Mouse (Mus musculus) large intestine, adult 2 months (tissue): Measurements from ENCODE around the gene Mif4gd. TPM values are rescaled to one million over a fixed set of nuclear protein-coding genes. Genes with fewer than 3 reads are reported as not detected.

Experiments used
- DNase-seq: peaks from one replicate; pipeline ENCODE4 v3.0.0-alpha.2; 2012; ENCODE audit warnings: low read depth, low spot score
- WGBS: fragments of 180-500 bp; shearing (Covaris S2); methylation state at CpG from one replicate; pipeline ENCODE4 v1.1.7; 2018; 5-methylcytosine and 5-hydroxymethylcytosine counted together
- polyA plus RNA-seq: library from polyadenylated mRNA; depleted of rRNA; stranded (reverse); fragments of >200 nt; gene quantifications from 2 replicates; pipeline ENCODE4 v1.2.3, GENCODE M21; 2012; rRNA removed

The Mif4gd gene
- polyA plus RNA-seq, 1 experiment: 114 TPM

DNA sequence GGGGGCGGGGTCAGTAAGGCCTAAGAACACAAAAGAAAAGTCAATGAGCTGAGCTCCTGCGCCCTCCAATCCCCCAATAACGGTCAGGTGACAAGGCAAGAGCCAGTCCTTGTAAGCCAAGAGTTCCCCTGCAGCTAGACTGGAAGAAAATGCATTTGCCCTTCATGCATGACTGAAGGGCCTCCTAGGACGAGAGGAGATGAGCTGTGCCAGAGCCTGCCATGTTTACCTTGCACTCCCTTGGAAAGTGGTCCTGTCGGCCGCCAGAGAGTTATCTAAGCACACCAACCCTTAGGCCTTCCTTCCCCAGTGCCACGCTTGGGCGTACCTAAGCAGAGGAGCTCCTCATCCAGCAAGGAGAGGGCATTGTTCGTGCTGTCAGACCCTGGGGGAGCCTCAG is 24.8 kb downstream of the Mif4gd start:
- 87% methylated on average over 9 of the region's 9 CpGs for WGBS

DNA sequence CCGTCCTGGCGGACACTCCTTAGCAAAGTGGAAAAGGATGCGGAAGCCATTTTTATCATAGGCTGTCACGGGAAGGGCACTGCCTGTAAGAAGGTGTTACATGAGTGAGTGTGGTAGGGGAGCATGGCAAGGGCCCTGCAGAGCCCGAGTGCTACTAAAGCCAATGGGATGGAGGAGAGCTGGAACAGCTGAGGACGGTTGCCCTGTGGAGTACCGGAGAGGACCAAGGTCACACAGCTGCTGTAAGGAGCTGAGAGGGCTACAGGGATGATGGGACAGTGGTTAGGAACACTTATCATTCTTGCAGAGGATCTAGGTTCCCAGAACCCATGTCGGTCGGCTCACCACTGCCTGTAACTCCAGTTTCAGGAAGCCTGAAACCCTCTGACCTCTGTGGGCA is 26.4 kb downstream of the Mif4gd start:
- 90% methylated on average over 9 of the region's 9 CpGs for WGBS
- DNase-seq: no peak

More for the DNA sequence above, 24.8 kb downstream of the Mif4gd start:
- DNase-seq: no peak

DNA sequence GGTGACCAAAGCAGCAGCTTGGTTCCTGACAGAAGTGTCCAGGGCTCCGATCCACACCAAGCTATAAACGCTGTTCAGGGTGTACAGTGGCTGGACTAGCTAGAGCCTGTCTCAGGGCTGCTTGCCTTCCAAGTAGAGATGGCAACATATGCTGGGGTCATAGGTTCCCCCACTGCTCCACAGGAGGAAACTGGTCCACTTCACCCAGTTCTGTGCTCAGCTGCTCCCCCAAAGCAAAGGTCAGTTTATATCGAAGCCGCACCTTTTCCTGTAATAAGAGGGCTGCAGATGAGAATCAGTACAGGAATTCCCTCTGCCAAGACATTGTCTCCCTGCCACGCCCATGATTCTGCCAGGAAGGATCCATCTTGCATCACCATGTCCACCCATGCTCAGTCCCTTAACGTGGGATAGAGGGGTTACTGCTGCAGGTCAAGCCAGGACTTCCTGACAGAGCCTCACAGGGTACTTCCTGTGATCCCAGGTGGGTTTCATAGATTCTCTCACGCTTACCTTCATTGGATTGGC is 27.1 kb downstream of the Mif4gd start:
- DNase-seq: no peak
- WGBS: 41% methylated on average over 7 of the region's 7 CpGs

GRCm38 (mm10) chr11:115584376-115585073 is 28.2 kb downstream of the Mif4gd start:
- 89% methylated on average over 10 of the region's 10 CpGs for WGBS
- DNase-seq: no peak

DNA sequence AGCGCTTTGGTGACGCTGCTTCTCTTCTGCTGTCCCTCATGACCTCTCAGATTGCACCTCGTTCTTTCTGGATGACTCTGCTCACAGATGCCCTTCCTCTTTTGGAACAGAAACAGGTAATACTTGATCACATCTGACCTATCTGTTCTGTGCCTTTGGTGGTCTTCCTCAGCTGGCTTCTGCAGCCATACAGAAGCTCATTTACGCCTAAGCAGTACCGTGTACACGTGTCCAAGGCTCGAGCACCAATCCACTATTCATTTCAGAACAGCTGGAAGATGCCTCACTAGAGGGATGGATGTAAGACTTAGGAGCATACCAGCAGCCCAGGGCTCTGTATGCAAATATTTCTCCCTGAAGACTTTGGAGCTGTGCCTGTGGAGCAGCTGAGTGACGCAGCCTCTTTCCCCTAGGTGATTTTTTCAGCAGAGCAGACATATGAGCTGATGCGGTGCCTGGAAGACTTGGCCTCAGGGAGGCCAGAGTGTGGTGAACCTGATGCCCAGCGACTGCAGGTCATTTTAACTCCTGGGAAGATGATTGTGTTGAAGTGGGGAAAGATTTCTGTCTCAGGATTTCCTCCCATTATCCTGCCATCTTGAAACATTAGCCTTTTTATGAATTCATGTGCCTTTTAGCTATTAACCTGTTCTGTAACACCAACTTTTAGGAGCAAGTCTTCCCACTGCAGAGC is 29.7 kb downstream of the Mif4gd start:
- WGBS: 72% methylated on average over 10 of the region's 10 CpGs

GRCm38 (mm10) chr11:115579080-115579479 is 33.7 kb downstream of the Mif4gd start:
- no peak for DNase-seq

More for the DNA sequence above, 29.7 kb downstream of the Mif4gd start:
- no peak for DNase-seq

- no peak for DNase-seq
- WGBS: 8% methylated on average over 7 of the region's 7 CpGs
Measured at GRCm38 (mm10) chr11:115564961-115565360, 47.8 kb downstream of the Mif4gd start.

DNA sequence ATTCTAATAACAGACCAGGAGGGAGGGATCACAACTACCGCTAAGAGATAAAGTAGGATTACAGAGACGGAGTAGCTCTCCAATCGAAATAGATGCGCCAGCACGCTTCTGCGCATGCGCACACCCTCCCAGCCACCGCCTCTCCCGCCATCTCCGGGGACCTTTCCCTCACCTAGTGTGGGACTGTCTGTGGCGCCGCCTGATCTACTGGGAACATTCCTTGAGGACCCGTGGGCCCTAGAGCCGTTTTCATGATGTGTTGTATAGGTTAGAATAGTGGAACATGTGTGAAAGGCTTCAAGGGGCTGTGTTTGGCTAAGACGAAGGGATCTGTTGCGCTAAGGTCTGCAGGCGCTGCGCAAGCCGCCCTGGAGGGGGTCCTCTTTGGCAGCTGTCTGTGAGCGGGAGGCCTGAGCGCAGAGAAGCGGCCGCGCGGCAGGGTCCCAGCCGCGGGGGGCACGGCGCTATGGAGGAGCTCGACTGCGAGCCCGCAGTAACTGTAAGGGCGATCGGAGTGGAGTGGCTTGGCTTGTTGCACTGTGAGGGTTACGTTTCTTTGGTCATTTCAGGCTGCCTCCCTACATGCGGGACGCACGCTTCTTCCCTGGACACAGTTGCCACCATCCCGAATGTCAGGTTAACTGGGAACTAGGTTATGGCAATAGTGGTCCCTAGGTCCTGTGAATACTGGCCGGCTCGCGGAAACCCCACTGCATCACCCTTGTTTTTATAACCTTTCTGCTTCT is 48.5 kb downstream of the Mif4gd start, which contains the start of gene Nup85:
TSS of gene Nup85 (plus strand) at position 371 of the 746 bp plus-strand sequence.
- DNase-seq: peak; percentile 57
- WGBS: under 1% methylated on average over 42 of the region's 42 CpGs

- no peak for DNase-seq
Measured at GRCm38 (mm10) chr11:115563406-115563805, 49.4 kb downstream of the Mif4gd start.

More at GRCm38 (mm10) chr11:115563406-115563805, 49.4 kb downstream of the Mif4gd start:
- WGBS: 40% methylated on average over 4 of the region's 4 CpGs

Other genes with a start within 250 kb of the Mif4gd start
- gene Hid1, start 245.2 kb downstream of the Mif4gd start, polyA plus RNA-seq: 25.7 and 34.6 TPM in 2 replicates
- 4.0 and 4.2 TPM in 2 replicates for gene Cdr2l, start 231.1 kb downstream of the Mif4gd start, polyA plus RNA-seq
- gene Mrpl58, start 209.2 kb downstream of the Mif4gd start, polyA plus RNA-seq: 77.6 and 92.0 TPM in 2 replicates
- gene Atp5h, start 193.0 kb downstream of the Mif4gd start, polyA plus RNA-seq: 177 and 188 TPM in 2 replicates
- 24.2 and 29.0 TPM in 2 replicates for gene Kctd2, start 192.8 kb downstream of the Mif4gd start, polyA plus RNA-seq
- 0.86 and 1.9 TPM in 2 replicates for gene Trim80, start 172.4 kb downstream of the Mif4gd start, polyA plus RNA-seq
- gene Slc16a5, start 150.5 kb downstream of the Mif4gd start, polyA plus RNA-seq: 74.5 and 172 TPM in 2 replicates
- 8.0 and 9.7 TPM in 2 replicates for gene Armc7, start 137.3 kb downstream of the Mif4gd start, polyA plus RNA-seq
- 144 and 157 TPM in 2 replicates for gene Nt5c, start 121.1 kb downstream of the Mif4gd start, polyA plus RNA-seq
- gene Jpt1, start 98.6 kb downstream of the Mif4gd start, polyA plus RNA-seq: 503 and 505 TPM in 2 replicates
- gene Sumo2, start 76.7 kb downstream of the Mif4gd start, polyA plus RNA-seq: 45.3 and 50.3 TPM in 2 replicates
- 53.3 and 56.6 TPM in 2 replicates for gene Nup85, start 48.5 kb downstream of the Mif4gd start, polyA plus RNA-seq
- 31.4 and 33.2 TPM in 2 replicates for gene Mrps7, start 9.0 kb downstream of the Mif4gd start, polyA plus RNA-seq
- gene Gga3, start 8.9 kb downstream of the Mif4gd start, polyA plus RNA-seq: 16.2 and 20.9 TPM in 2 replicates
- gene Slc25a19, start 15.3 kb upstream of the Mif4gd start, polyA plus RNA-seq: 30.4 and 36.8 TPM in 2 replicates
- gene Grb2, start 95.6 kb upstream of the Mif4gd start, polyA plus RNA-seq: 38.7 and 43.6 TPM in 2 replicates
- gene Tmem94, start 152.5 kb upstream of the Mif4gd start, polyA plus RNA-seq: 57.9 and 85.8 TPM in 2 replicates
- gene Caskin2, start 200.7 kb upstream of the Mif4gd start, polyA plus RNA-seq: 31.3 and 42.0 TPM in 2 replicates
- gene Tsen54, start 201.8 kb upstream of the Mif4gd start, polyA plus RNA-seq: 31.4 and 31.5 TPM in 2 replicates
- 191 and 194 TPM in 2 replicates for gene Llgl2, start 211.1 kb upstream of the Mif4gd start, polyA plus RNA-seq
- gene Myo15b, start 245.4 kb upstream of the Mif4gd start, polyA plus RNA-seq: 696 and 883 TPM in 2 replicates